Mouse (Mus musculus): Measurements from ENCODE around the gene Map3k15. TPM values are rescaled to one million over a fixed set of nuclear protein-coding genes. Genes with fewer than 3 reads are reported as not detected.
A peak's percentile ranks its signal among the peaks of the same experiment; 100 is the strongest.

Map3k15 gene
- total and polyA plus RNA-seq, 2 experiments from 2014 or later = 0.04 to 0.15 TPM

DNA sequence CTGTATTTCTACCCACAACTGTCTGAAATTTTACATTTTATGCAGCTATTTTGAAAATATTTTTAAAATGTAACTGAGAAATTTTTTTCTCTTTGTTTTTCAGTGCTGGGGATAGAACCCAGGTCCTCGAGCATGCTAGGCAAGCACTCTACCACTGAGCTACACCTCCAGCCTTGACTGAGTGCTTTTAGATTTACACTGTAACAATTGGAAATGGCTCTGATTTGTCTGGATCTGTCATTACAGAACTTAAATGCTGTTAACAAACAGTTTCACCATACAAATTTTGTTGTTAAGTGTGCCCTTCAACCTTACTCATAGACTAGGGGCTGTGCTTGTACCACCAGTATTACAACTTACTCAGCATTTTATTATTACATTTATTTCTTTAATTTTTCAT, 103.7 kb downstream of the Map3k15 start:
- Histone ChIP-seq H3K4me2 (ENCODE audit: low read depth, low read length) (no peak overlapping the region), H3K4me3 (ENCODE audit: low read depth, low read length) (no peak overlapping the region), H3K9ac (replicated peaks; ENCODE audit: low read depth, low read length) (no peak overlapping the region), H3K36me3 (replicated peaks; ENCODE audit: control insufficient read depth, insufficient read depth, low read length) (no peaks in the 10 kb centered on the region), H3K4me1 (ENCODE audit: control insufficient read depth, insufficient read depth) (no peaks in the 10 kb centered on the region), H3K27ac (ENCODE audit: low read depth) (no peak overlapping the region), H3K9me3 (replicated peaks; ENCODE audit: control insufficient read depth, low read length) (no peaks in the 10 kb centered on the region), H3K27me3 (ENCODE audit: control insufficient read depth, insufficient read depth, low read length) (no peaks in the 10 kb centered on the region)
- WGBS = 69% methylated on average over 1 of the region's 1 CpGs
- TF ChIP-seq CTCF (IDR thresholded peaks at IDR 0.05; ENCODE audit: low read depth) (no peak), EP300 (IDR thresholded peaks at IDR 0.05; ENCODE audit: low read depth) (no peak)
- ATAC-seq (ENCODE audit: insufficient read depth, low read depth) = no peak
- DNase-seq (ENCODE audit: low spot score) = no peak

DNA sequence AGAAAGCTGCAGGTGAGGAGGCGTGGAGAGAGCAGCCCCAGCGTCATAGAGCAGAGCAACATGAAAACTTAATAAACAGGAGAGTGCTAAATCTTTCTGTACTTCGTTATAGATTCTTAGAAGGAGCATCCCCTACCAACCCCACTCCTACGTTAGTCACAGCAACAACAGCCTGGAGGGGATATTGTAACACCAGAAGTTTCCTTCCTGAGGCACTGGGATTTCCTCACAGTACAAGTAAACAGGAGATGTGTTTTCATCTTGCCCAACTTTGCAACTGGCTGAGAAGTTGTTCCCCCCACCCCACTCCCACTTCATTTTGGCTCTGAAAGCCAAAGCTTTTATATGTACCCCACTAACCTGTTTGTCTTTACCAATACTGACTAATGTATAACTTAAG, 119.6 kb downstream of the Map3k15 start:
- no peak overlapping the region for H3K9ac ChIP-seq (replicated peaks; ENCODE audit: low read depth, low read length)
- no peaks in the 10 kb centered on the region for H3K9me3 ChIP-seq (replicated peaks; ENCODE audit: control insufficient read depth, low read length)
- no peak overlapping the region for H3K4me2 ChIP-seq (ENCODE audit: low read depth, low read length)
- no peak overlapping the region for H3K4me3 ChIP-seq (ENCODE audit: low read depth, low read length)
- no peaks in the 10 kb centered on the region for H3K4me1 ChIP-seq (ENCODE audit: control insufficient read depth, insufficient read depth)
- H3K36me3 ChIP-seq (replicated peaks; ENCODE audit: control insufficient read depth, insufficient read depth, low read length) = no peaks in the 10 kb centered on the region
- ATAC-seq (ENCODE audit: insufficient read depth, low read depth) (no peak), DNase-seq (ENCODE audit: low spot score) (no peak)
- TF ChIP-seq EP300 (IDR thresholded peaks at IDR 0.05; ENCODE audit: low read depth) (no peak), CTCF (IDR thresholded peaks at IDR 0.05; ENCODE audit: low read depth) (no peak)
- no peak overlapping the region for H3K27ac ChIP-seq (ENCODE audit: low read depth)
- no peaks in the 10 kb centered on the region for H3K27me3 ChIP-seq (ENCODE audit: control insufficient read depth, insufficient read depth, low read length)
- 53% methylated on average over 4 of the region's 4 CpGs for WGBS

DNA sequence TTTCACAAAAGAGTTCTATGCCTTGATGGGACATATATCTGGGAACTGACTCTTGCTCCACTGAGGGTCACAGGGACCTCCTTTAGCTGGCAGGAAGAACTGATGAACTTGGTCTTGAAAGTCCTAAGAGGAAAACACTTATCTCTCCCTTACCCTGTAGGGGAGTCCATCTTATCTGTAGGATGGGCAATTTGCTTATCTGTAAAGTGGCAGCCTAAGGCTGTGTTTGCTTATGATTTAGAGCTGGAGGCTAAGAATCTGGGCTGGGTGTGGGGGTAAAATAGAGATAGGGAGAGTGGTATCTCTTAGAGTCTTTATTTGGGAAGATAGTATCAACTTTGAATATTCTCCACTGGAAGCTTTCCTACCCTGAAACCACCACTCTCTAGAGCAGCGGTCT, 125.5 kb downstream of the Map3k15 start:
- no peak overlapping the region for H3K27ac ChIP-seq (ENCODE audit: low read depth)
- peaks cover 3% of the 10 kb centered on the region; the same call in 1 of the 2 replicates for H3K36me3 ChIP-seq (replicated peaks; ENCODE audit: control insufficient read depth, insufficient read depth, low read length)
- H3K4me3 ChIP-seq (ENCODE audit: low read depth, low read length) = no peak overlapping the region
- no peak overlapping the region for H3K9ac ChIP-seq (replicated peaks; ENCODE audit: low read depth, low read length)
- no peaks in the 10 kb centered on the region for H3K27me3 ChIP-seq (ENCODE audit: control insufficient read depth, insufficient read depth, low read length)
- no peak for DNase-seq (ENCODE audit: low spot score)
- WGBS = 62% methylated on average over 1 of the region's 1 CpGs
- no peak overlapping the region for H3K4me2 ChIP-seq (ENCODE audit: low read depth, low read length)
- no peak for ATAC-seq (ENCODE audit: insufficient read depth, low read depth)
- no peaks in the 10 kb centered on the region for H3K9me3 ChIP-seq (replicated peaks; ENCODE audit: control insufficient read depth, low read length)
- TF ChIP-seq CTCF (IDR thresholded peaks at IDR 0.05; ENCODE audit: low read depth) = no peak
- TF ChIP-seq EP300 (IDR thresholded peaks at IDR 0.05; ENCODE audit: low read depth) = no peak
- no peaks in the 10 kb centered on the region for H3K4me1 ChIP-seq (ENCODE audit: control insufficient read depth, insufficient read depth)

DNA sequence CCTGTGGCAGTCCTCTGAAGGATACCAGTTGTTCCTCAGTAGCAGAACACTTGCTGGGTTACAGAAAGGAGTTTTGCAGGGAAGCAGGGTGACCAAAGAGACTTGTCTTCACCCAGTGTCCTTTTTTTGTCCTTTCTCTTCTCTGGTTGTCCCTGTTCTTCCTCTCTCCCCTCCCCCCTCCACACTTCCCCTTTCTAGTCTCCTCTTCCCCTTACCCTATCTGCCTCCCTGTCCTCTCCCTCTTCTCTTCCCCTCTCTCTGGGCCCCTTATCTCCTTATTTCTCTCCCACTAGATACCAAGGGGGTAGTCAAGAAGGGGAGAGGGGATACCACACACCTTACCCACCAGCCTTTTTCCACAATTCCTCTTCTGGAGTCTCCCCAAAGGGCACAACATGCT, 127.8 kb downstream of the Map3k15 start:
- Histone ChIP-seq H3K27me3 (ENCODE audit: control insufficient read depth, insufficient read depth, low read length) (no peaks in the 10 kb centered on the region), H3K4me2 (ENCODE audit: low read depth, low read length) (no peak overlapping the region), H3K9ac (replicated peaks; ENCODE audit: low read depth, low read length) (no peak overlapping the region), H3K27ac (ENCODE audit: low read depth) (no peak overlapping the region), H3K9me3 (replicated peaks; ENCODE audit: control insufficient read depth, low read length) (no peaks in the 10 kb centered on the region), H3K4me3 (ENCODE audit: low read depth, low read length) (no peak overlapping the region), H3K36me3 (replicated peaks; ENCODE audit: control insufficient read depth, insufficient read depth, low read length) (peaks cover 13% of the 10 kb centered on the region; the same call in 1 of the 2 replicates), H3K4me1 (ENCODE audit: control insufficient read depth, insufficient read depth) (no peaks in the 10 kb centered on the region)
- ATAC-seq (ENCODE audit: insufficient read depth, low read depth) (no peak), DNase-seq (ENCODE audit: low spot score) (no peak)
- TF ChIP-seq CTCF (IDR thresholded peaks at IDR 0.05; ENCODE audit: low read depth) (no peak), EP300 (IDR thresholded peaks at IDR 0.05; ENCODE audit: low read depth) (no peak)

DNA sequence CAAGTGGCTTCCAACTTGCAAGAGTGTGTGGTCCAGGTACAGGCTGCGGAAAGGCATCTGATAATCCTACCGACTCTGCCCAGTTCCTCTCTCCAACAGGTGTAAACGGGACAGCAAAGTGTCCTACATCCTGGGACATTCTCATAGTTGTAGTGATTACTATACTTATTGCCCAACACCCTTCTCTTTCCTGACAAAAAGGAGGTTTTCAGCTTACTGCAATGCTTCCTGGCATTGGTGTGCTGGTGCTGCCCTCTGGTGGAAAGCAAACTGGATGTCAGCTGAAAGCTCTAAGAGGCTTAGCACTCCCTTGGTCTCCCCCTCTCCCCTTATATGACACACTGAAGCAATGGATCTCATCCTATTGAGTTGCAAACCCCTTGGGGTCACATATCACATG, 128.4 kb downstream of the Map3k15 start:
- peaks cover 17% of the 10 kb centered on the region; the same call in 1 of the 2 replicates for H3K36me3 ChIP-seq (replicated peaks; ENCODE audit: control insufficient read depth, insufficient read depth, low read length)
- WGBS = 63% methylated on average over 3 of the region's 3 CpGs
- H3K9ac ChIP-seq (replicated peaks; ENCODE audit: low read depth, low read length) = no peak overlapping the region
- no peaks in the 10 kb centered on the region for H3K9me3 ChIP-seq (replicated peaks; ENCODE audit: control insufficient read depth, low read length)
- peak; percentile 38 for DNase-seq (ENCODE audit: low spot score)
- no peaks in the 10 kb centered on the region for H3K27me3 ChIP-seq (ENCODE audit: control insufficient read depth, insufficient read depth, low read length)
- TF ChIP-seq CTCF (IDR thresholded peaks at IDR 0.05; ENCODE audit: low read depth) (peak; percentile 75), EP300 (IDR thresholded peaks at IDR 0.05; ENCODE audit: low read depth) (no peak)
- ATAC-seq (ENCODE audit: insufficient read depth, low read depth) = peak; percentile 36; the same call in 1 of the 2 replicates
- no peaks in the 10 kb centered on the region for H3K4me1 ChIP-seq (ENCODE audit: control insufficient read depth, insufficient read depth)
- H3K4me3 ChIP-seq (ENCODE audit: low read depth, low read length) = no peak overlapping the region
- H3K27ac ChIP-seq (ENCODE audit: low read depth) = no peak overlapping the region
- H3K4me2 ChIP-seq (ENCODE audit: low read depth, low read length) = no peak overlapping the region

DNA sequence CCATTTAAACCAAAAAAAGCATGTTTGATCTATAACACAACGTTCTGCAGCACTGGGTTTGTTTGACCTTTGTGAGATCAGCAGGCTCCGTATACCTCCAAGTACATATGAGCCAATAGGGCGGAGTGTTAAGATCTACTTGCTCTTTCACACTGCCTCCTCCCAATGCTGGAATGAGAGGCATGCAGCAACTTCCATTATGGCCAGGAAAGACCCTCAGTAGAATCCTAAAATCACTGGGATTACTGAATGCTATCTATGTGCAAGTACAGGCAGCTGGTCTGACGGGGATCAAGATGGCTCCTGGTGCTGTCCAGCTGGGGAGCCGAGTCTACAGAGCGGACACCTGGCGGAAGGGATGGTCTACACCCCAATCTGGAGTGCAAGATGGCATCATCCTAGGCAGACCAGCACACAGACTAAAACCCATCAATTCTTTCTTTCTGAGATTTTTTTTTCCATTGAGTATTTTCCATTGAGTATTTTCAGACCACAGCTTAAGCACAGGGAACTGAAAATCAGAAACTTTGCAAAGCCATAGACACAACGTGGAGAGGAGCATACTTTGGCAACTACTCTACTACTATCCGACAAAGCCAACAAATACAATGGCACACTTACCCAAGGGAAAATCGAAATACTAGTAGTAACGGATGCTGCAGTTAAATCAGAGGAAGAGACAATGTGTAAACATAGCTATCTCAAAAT, 146.1 kb downstream of the Map3k15 start:
- H3K36me3 ChIP-seq (replicated peaks; ENCODE audit: control insufficient read depth, insufficient read depth, low read length) = peaks cover 23% of the 10 kb centered on the region; the same call in 1 of the 2 replicates
- H3K27ac ChIP-seq (ENCODE audit: low read depth) = no peak overlapping the region
- DNase-seq (ENCODE audit: low spot score) (no peak), ATAC-seq (ENCODE audit: insufficient read depth, low read depth) (no peak)
- TF ChIP-seq CTCF (IDR thresholded peaks at IDR 0.05; ENCODE audit: low read depth) (no peak), EP300 (IDR thresholded peaks at IDR 0.05; ENCODE audit: low read depth) (no peak)
- no peaks in the 10 kb centered on the region for H3K9me3 ChIP-seq (replicated peaks; ENCODE audit: control insufficient read depth, low read length)
- no peak overlapping the region for H3K4me3 ChIP-seq (ENCODE audit: low read depth, low read length)
- WGBS = 56% methylated on average over 11 of the region's 11 CpGs
- no peaks in the 10 kb centered on the region; the same call in 1 of the 2 replicates for H3K4me1 ChIP-seq (ENCODE audit: control insufficient read depth, insufficient read depth)
- no peak overlapping the region for H3K9ac ChIP-seq (replicated peaks; ENCODE audit: low read depth, low read length)
- H3K4me2 ChIP-seq (ENCODE audit: low read depth, low read length) = peak overlapping the region; percentile 68; the same call in 1 of the 2 replicates
- no peaks in the 10 kb centered on the region for H3K27me3 ChIP-seq (ENCODE audit: control insufficient read depth, insufficient read depth, low read length)
